Comparison of ENCODE assay signal across 16 mouse cellular contexts in the genomic region with DNA sequence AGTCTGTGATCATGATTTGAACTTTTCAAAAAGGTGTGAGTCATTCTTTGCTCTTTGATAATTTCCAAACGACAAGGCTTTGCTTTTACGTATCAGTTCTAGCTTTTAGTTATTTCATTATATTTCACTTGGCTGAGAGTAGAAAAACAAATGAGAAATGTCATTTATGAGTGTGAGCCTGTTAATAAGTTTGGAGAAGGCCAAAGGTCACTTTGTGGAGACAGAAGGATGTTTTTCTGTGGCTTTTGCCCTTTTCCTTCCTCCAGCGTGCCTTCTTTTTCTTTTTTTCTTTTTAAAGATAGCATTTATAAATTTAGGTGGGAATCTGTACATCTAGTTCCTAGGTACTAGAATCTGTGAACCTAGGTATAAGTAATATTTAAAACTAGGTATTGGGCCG.
"Had no signal": no experiment of that assay in that cellular context is flagged by ENCODE, and none has a peak within 500 bp of the region (broad histone marks: within the 10 kb centered on the region; RNA-seq: fewer than 3 reads in every experiment).

No protein-coding gene starts in this region.

- H3K4me1 ChIP-seq: neural tube, embryonic 13.5 days; neural tube, embryonic 15.5 days; stomach, embryonic 15.5 days had no signal

- H3K27ac ChIP-seq: neural tube, embryonic 13.5 days; neural tube, embryonic 15.5 days; stomach, embryonic 15.5 days; stomach, postnatal 0 days had no signal

- H3K4me3 ChIP-seq: neural tube, embryonic 13.5 days; neural tube, embryonic 15.5 days; stomach, embryonic 15.5 days had no signal

- DNase-seq: retina, postnatal 1 day; right cerebral cortex, adult 18-20 months; right cerebral cortex, postnatal 14 days; right cerebral cortex, postnatal 25 days; right cerebral cortex, postnatal 4 days; spleen, adult 18-20 months; thymus, adult 18-20 months; thymus, adult 2 months; thymus, postnatal 14 days; thymus, postnatal 25 days; thymus, postnatal 36 days; thymus, postnatal 4 days had no signal

- H3K27me3 ChIP-seq: neural tube, embryonic 13.5 days; neural tube, embryonic 15.5 days; stomach, embryonic 15.5 days had no signal

- H3K36me3 ChIP-seq: neural tube, embryonic 13.5 days; neural tube, embryonic 15.5 days; stomach, embryonic 15.5 days had no signal
